Mouse (Mus musculus) left cerebral cortex, postnatal 4 days (tissue): ENCODE results near the gene Tmem145. TPM values are rescaled to one million over a fixed set of nuclear protein-coding genes. Genes with fewer than 3 reads are reported as not detected.
"Not testable (repeated sequence)": the region's sequence is repeated elsewhere in the genome, so short reads cannot be mapped to it uniquely, and the experiment has no call there.

Source experiments
- DNase-seq: peaks from one replicate; pipeline ENCODE4 v3.0.0-alpha.2; 2022
- intact Hi-C: fragments of 180-260 bp; cut with DNase I; formaldehyde crosslinking; loops from one replicate; pipeline ENCODE4 v1.15.1; 2025
- total RNA-seq, 2 experiments: library from RNA; stranded (reverse); gene quantifications; 2 replicates each; pipeline ENCODE4 v1.2.3; 2021

Gene Tmem145
- total RNA-seq: 100 to 1,000 TPM in 1 of 2 experiments, 10 to 100 TPM in 1; 99.6 to 104 TPM

GRCm38 (mm10) chr7:25305956-25306613, at the start of gene Tmem145:
TSS of gene Tmem145 (plus strand) at chr7:25306106.
- intact Hi-C loops: no loop called here
- peak; percentile 68 for DNase-seq

GRCm38 (mm10) chr7:25261896-25262295, 44.0 kb upstream of the Tmem145 start:
- no peak for DNase-seq
- intact Hi-C loops: no loop called here

GRCm38 (mm10) chr7:25263968-25264870, 41.7 kb upstream of the Tmem145 start:
- no peak for DNase-seq
- intact Hi-C loops: no loop called here

- DNase-seq, intact Hi-C loops: not testable (repeated sequence)
Observed at GRCm38 (mm10) chr7:25265743-25266142, 40.2 kb upstream of the Tmem145 start.

- DNase-seq: no peak
- intact Hi-C loops: no loop called here
Observed at GRCm38 (mm10) chr7:25266180-25266962, 39.5 kb upstream of the Tmem145 start.

- DNase-seq: peak; percentile 98
- intact Hi-C loops: no loop called here
Observed at GRCm38 (mm10) chr7:25267301-25267750, 38.6 kb upstream of the Tmem145 start, which contains the start of gene Cic. TSS of gene Cic (plus strand) at chr7:25267704.

- DNase-seq: peak; percentile 100
- intact Hi-C loops: no loop called here
Observed at GRCm38 (mm10) chr7:25267751-25268463, 38.0 kb upstream of the Tmem145 start.

GRCm38 (mm10) chr7:25268588-25268987, 37.3 kb upstream of the Tmem145 start:
- no peak for DNase-seq
- intact Hi-C loops: no loop called here

GRCm38 (mm10) chr7:25269029-25269428, 36.9 kb upstream of the Tmem145 start:
- intact Hi-C loops: no loop called here
- DNase-seq: no peak

- intact Hi-C loops: no loop called here
- no peak for DNase-seq
Observed at GRCm38 (mm10) chr7:25269545-25270271, 36.2 kb upstream of the Tmem145 start.

- intact Hi-C loops: no loop called here
- no peak for DNase-seq
Observed at GRCm38 (mm10) chr7:25270652-25271633, 35.0 kb upstream of the Tmem145 start.

GRCm38 (mm10) chr7:25271651-25272444, 34.1 kb upstream of the Tmem145 start:
- intact Hi-C loops: no loop called here
- DNase-seq: no peak

- intact Hi-C loops: no loop called here
Observed at GRCm38 (mm10) chr7:25272445-25273258, 33.3 kb upstream of the Tmem145 start.

GRCm38 (mm10) chr7:25273259-25274241, 32.4 kb upstream of the Tmem145 start:
- intact Hi-C loops: no loop called here
- DNase-seq: no peak

More at GRCm38 (mm10) chr7:25272445-25273258, 33.3 kb upstream of the Tmem145 start:
- DNase-seq: no peak

GRCm38 (mm10) chr7:25274571-25274970, 31.3 kb upstream of the Tmem145 start:
- intact Hi-C loops: no loop called here
- no peak for DNase-seq
